Mouse (Mus musculus) naive thymus-derived CD4-positive, alpha-beta T cell, adult 2 months (primary cell): Measurements from ENCODE around the gene Gvin1.
"Not testable (repeated sequence)": the region's sequence is repeated elsewhere in the genome, so short reads cannot be mapped to it uniquely, and the experiment has no call there.

Experiments
- DNase-seq: peaks from one replicate; pipeline ENCODE4 v3.0.0-alpha.2; 2011; ENCODE audit warnings: low read depth

Gvin1 gene

GRCm38 (mm10) chr7:106215177-106215576, at the start of gene Gvin1:
Gene Gvin1 (minus strand): TSS chr7:106215326.
- not testable (repeated sequence) for DNase-seq

GRCm38 (mm10) chr7:106251844-106252517, 36.9 kb upstream of the Gvin1 start:
- DNase-seq, result no peak

- DNase-seq, result no peak
Observed at GRCm38 (mm10) chr7:106248922-106249321, 33.8 kb upstream of the Gvin1 start.

GRCm38 (mm10) chr7:106248245-106248644, 33.1 kb upstream of the Gvin1 start:
- no peak for DNase-seq

GRCm38 (mm10) chr7:106245601-106246000, 30.5 kb upstream of the Gvin1 start:
- DNase-seq, result no peak

GRCm38 (mm10) chr7:106240484-106241275, 25.6 kb upstream of the Gvin1 start:
- DNase-seq, result not testable (repeated sequence)

GRCm38 (mm10) chr7:106237192-106237465, 22.0 kb upstream of the Gvin1 start:
- no peak for DNase-seq

- peak; percentile 67 for DNase-seq
Observed at GRCm38 (mm10) chr7:106236327-106237191, 21.4 kb upstream of the Gvin1 start.

- DNase-seq, result no peak
Observed at GRCm38 (mm10) chr7:106235596-106235995, 20.5 kb upstream of the Gvin1 start.

- not testable (repeated sequence) for DNase-seq
Observed at GRCm38 (mm10) chr7:106215910-106216309, 784 bp upstream of the Gvin1 start.

GRCm38 (mm10) chr7:106213770-106214169, 1.4 kb downstream of the Gvin1 start:
- not testable (repeated sequence) for DNase-seq

GRCm38 (mm10) chr7:106206630-106207029, 8.5 kb downstream of the Gvin1 start:
- DNase-seq, result not testable (repeated sequence)

GRCm38 (mm10) chr7:106177065-106177464, 38.1 kb downstream of the Gvin1 start:
- DNase-seq, result not testable (repeated sequence)

- DNase-seq, result not testable (repeated sequence)
Observed at GRCm38 (mm10) chr7:106145013-106145754, 69.9 kb downstream of the Gvin1 start.

GRCm38 (mm10) chr7:106141128-106141895, 73.8 kb downstream of the Gvin1 start:
- DNase-seq, result not testable (repeated sequence)

- DNase-seq, result not testable (repeated sequence)
Observed at GRCm38 (mm10) chr7:106117090-106117948, 97.8 kb downstream of the Gvin1 start.
